Mouse (Mus musculus) hindlimb bud, embryonic 11.5 days (tissue): ENCODE measurements around the gene Poc1b.

Experiments
- DNase-seq: peaks from one replicate; pipeline ENCODE4 v3.0.0-alpha.2; 2012; ENCODE audit warnings: low read depth, low spot score; ENCODE audit errors: extremely low spot score

Gene Poc1b

GRCm38 (mm10) chr10:99106703-99107631 is at the start of gene Poc1b:
TSS of gene Poc1b (plus strand) at chr10:99107036.
- no peak for DNase-seq

GRCm38 (mm10) chr10:99060588-99060987 is 46.2 kb upstream of the Poc1b start:
- no peak for DNase-seq

- no peak for DNase-seq
These were observed 45.4 kb upstream of the Poc1b start for GRCm38 (mm10) chr10:99061418-99061817.

DNA sequence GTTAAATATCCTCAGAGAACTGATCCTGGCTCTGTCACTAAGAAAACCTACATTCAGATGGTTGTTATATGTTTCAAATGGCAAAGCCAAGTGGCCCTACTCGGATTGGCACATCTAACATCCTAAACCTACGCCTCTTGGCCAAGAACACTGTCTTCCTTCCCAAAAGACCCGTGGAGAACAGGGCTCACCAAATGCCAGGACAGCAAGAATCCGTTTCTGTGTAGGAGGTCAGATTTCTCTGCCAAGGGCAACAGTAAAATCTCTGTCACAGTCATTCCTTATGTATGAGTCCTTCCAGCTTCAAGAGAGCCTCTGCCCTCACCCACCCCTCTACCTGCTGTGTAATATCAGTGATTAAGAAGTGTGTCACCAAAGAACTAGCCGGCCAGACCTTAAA is 44.3 kb upstream of the Poc1b start:
- no peak for DNase-seq

- no peak for DNase-seq
These were observed 30.5 kb upstream of the Poc1b start for GRCm38 (mm10) chr10:99076113-99076895.

GRCm38 (mm10) chr10:99078621-99079020 is 28.2 kb upstream of the Poc1b start:
- DNase-seq, result no peak

DNA sequence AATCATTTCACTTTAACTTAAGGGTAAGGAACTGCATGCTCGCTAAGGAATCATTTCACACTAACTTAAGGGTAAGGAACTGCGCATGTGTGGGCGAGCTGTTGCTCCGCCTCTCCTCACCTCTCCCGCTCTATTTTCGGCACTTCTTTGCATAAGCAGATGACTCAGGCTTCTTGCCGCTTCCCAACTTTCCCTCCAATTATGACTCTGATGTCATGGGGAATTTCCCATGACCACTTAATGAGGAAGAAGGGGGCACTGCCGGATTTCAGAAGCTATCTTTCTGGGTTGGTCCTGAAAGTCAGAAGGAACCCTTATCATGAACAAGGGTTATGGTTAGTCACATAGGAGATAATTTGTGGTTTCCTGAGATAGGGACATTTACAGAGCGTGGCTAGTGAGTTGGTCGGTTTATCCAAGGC is 25.3 kb upstream of the Poc1b start:
- DNase-seq, result no peak

GRCm38 (mm10) chr10:99083431-99084003 is 23.3 kb upstream of the Poc1b start:
- DNase-seq, result no peak

- DNase-seq, result no peak
These were observed 22.2 kb upstream of the Poc1b start for GRCm38 (mm10) chr10:99084397-99085239.

GRCm38 (mm10) chr10:99085240-99085587 is 21.6 kb upstream of the Poc1b start:
- DNase-seq, result no peak

- no peak for DNase-seq
These were observed 20.8 kb upstream of the Poc1b start for GRCm38 (mm10) chr10:99086029-99086428.

DNA sequence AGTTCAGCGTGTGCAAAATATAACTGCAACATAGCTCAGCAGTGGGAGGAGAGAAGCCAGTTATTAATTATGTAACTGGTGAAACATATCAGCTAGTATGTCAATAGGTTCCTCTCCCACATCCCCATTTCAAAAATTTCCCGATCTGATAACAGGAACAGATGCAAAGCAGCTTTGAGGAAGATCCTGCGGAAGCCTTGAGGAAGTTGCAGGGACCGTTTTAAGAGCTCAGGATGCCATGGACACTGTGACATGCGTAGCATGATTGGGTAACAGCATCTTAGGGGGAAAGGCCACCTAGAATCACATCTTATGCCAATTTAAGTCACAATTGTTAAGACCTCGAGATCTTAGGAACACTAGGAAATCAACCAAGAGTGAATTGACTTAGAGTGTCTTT is 16.9 kb upstream of the Poc1b start:
- no peak for DNase-seq

- DNase-seq, result no peak
These were observed 13.5 kb upstream of the Poc1b start for GRCm38 (mm10) chr10:99093364-99093763.

- no peak for DNase-seq
These were observed 11.7 kb upstream of the Poc1b start for GRCm38 (mm10) chr10:99095114-99095513.

DNA sequence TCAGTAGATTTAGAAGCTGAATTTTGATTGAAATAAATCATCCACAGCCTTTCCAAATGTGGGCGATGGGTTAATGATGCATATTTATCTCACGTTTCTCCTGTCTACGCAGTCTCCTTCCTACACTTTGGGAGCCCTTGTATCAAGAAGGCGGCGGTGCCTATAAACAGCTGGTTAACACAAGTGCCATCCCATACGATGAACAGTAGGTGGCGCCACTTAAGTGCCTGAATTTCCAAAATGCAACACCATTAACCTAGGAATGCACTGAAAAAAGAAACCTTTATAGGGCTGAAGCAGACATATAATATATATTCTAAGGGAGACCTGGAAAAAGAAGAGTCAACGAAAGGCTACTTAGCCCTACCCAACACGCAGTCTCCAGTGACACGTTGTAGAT is 9.5 kb upstream of the Poc1b start:
- DNase-seq, result no peak

- no peak for DNase-seq
These were observed 1.3 kb upstream of the Poc1b start for GRCm38 (mm10) chr10:99105522-99105921.

DNA sequence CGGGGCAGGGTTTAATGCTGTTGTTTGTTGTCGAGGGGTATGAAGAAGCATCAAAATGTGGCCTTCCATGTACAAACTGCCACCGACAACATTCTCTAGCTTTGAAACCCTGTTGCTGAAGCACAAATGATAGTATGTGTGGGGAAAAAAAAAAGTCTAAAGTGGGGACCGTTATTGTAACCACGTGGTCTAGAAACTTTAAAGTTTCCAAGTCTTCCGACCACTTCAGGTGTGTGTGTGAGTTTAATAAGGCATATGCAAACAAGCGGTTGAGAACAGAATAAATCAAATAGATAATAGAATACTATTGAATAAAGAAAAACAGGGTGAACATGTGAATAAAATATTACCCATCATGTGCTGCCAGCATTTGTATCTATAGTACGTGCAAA is 529 bp upstream of the Poc1b start:
- DNase-seq, result no peak

GRCm38 (mm10) chr10:99107964-99108363 is 1.1 kb downstream of the Poc1b start, which contains the start of gene Galnt4:
TSS of gene Galnt4 (plus strand) at chr10:99108159.
- no peak for DNase-seq

- no peak for DNase-seq
These were observed 1.7 kb downstream of the Poc1b start for GRCm38 (mm10) chr10:99108431-99108982.

DNA sequence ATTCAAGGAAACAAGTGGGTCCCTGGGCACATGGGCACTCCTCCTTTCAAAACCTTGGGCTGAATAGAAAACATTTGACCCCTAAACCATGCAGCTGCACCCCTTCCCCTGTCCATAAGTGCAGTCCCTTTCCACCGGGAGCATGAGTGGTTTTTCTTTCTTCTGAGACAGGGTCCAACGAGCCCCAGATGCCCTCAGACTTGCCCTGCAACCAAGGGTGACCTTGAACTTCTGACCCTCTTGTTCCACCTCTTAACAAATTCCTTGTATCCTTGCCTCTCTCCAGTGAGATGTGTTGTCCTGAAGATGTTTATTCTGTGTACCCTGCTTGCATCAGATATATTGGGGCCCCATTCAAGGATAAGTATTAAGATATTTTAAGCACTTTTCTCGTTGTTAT is 6.7 kb downstream of the Poc1b start:
- DNase-seq, result no peak
